Mouse (Mus musculus): Measurements from ENCODE around the gene Efl1.

GRCm38 (mm10) chr7:82773884-82774283 lies 125.5 kb downstream of the Efl1 start:
- TF ChIP-seq CTCF (conservative IDR thresholded peaks at IDR 0.05; ENCODE audit: insufficient read depth, insufficient read length, low read depth, low read length) (no peak), POLR2A (IDR thresholded peaks at IDR 0.05; ENCODE audit: low read depth, low read length) (no peak)
